Mouse (Mus musculus): ENCODE data around the gene Atp2b1. TPM values are rescaled to one million over a fixed set of nuclear protein-coding genes. Genes with fewer than 3 reads are reported as not detected.

The Atp2b1 gene
- polyA plus RNA-seq, 1 experiment: 15.3 TPM

DNA sequence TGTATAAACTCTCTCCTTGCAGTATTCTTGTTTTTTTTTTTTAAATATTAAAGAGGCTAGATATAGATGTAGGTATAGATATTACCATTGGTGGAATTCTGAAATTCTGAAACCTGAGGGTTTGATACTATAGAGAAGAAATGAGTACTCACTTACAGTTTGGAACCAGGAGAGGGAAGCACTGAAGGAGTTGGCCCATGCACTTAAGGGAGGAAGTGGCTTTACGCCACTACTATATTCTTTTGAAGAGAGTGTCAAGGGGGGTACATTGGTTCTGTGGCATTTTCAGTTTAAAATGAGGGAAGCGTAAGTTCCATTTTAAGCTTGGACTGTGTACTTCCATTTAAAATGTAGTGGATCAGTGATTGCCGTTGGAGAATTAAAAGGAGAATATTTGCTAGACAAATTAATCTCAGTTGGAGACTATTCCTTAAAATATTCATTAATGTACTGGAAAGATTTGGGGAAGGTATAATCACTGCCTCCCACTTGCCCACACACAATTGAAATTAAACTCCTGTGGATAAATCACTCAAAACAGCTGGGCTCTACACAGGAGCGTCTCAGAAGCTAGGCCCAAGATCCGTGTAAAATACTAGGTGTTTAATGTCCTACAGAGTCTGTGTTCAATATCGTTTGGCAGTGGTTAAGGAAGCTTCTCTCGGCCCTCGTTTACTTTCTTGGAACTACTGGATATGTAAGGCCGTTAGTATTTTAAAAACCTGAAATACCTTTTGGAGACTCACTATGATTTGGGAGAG lies 32.0 kb downstream of the Atp2b1 start:
- TF ChIP-seq GATA1 (IDR thresholded peaks at IDR 0.05; ENCODE audit: low read length): no peak

- no peak for TF ChIP-seq GATA1 (IDR thresholded peaks at IDR 0.05; ENCODE audit: low read length)
Measured at GRCm38 (mm10) chr10:98947206-98947605, 33.0 kb downstream of the Atp2b1 start.

GRCm38 (mm10) chr10:98948096-98948495 lies 33.9 kb downstream of the Atp2b1 start:
- no peak for TF ChIP-seq GATA1 (IDR thresholded peaks at IDR 0.05; ENCODE audit: low read length)

- TF ChIP-seq GATA1 (IDR thresholded peaks at IDR 0.05; ENCODE audit: low read length): no peak
Measured at GRCm38 (mm10) chr10:98949750-98950149, 35.5 kb downstream of the Atp2b1 start.

GRCm38 (mm10) chr10:98951286-98952270 lies 37.4 kb downstream of the Atp2b1 start:
- TF ChIP-seq GATA1 (IDR thresholded peaks at IDR 0.05; ENCODE audit: low read length): no peak

- no peak for TF ChIP-seq GATA1 (IDR thresholded peaks at IDR 0.05; ENCODE audit: low read length)
Measured at GRCm38 (mm10) chr10:98954230-98954993, 40.2 kb downstream of the Atp2b1 start.

GRCm38 (mm10) chr10:98956124-98956523 lies 41.9 kb downstream of the Atp2b1 start:
- no peak for TF ChIP-seq GATA1 (IDR thresholded peaks at IDR 0.05; ENCODE audit: low read length)

GRCm38 (mm10) chr10:98958752-98959151 lies 44.5 kb downstream of the Atp2b1 start:
- TF ChIP-seq GATA1 (IDR thresholded peaks at IDR 0.05; ENCODE audit: low read length): no peak

DNA sequence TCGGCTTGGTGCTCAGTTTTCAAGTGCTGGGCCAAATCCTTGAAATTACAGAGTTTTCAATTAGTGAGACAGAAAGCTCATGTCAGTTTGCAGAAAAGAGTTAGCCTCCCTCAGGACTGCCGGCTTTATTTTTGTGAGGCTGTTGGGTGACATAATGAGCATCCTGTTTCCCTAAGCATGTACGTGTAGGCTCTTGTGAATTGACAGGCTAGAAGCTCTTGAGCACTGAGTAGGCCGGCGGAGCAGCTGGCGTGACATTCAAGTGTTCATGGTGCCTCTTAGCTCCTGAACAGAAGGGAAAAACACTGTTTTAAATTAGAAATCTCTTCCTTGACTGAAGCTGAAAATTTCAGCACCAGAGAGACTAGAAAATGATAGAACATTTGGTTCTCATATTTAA lies 45.2 kb downstream of the Atp2b1 start:
- no peak for TF ChIP-seq GATA1 (IDR thresholded peaks at IDR 0.05; ENCODE audit: low read length)

DNA sequence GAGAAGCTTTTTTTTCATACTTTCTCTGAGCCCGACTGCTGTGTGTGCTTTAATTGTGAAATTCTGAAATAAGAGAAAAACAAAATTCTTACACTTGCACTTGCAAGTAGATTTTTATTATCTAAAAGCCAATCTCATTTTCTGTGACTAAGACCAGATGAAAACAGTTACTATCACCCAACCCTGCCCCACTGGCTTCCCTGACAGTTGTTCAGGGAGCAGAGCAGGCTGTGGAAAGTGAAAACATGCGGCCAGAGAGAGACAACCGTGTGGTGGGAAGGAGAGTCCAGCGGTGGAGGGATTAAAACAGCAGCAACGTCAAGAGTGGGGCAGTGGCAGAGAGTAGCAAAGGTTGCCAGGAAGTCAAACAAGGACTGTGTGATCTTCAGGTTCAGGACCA lies 46.7 kb downstream of the Atp2b1 start:
- TF ChIP-seq GATA1 (IDR thresholded peaks at IDR 0.05; ENCODE audit: low read length): no peak

DNA sequence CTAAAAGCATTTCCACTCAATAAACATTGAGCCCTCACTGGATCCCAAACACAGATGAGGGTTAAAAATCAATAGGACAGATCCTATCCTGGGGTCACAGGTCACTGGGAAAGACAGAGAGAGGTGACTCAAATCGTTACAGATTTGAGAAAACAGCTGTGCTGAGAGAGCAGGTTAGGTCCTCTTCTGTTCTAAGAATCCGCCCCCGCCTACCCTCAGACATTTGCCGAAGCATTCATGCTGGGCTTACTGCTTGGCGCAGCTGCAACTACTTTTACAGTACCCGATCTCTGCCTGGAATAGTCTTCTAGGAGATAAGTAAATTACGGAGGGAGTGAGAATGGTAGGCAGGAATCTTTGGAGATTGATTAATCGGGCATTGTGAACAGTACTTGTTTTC lies 47.9 kb downstream of the Atp2b1 start:
- TF ChIP-seq GATA1 (IDR thresholded peaks at IDR 0.05; ENCODE audit: low read length): no peak

GRCm38 (mm10) chr10:98966407-98967215 lies 52.4 kb downstream of the Atp2b1 start:
- no peak for TF ChIP-seq GATA1 (IDR thresholded peaks at IDR 0.05; ENCODE audit: low read length)

DNA sequence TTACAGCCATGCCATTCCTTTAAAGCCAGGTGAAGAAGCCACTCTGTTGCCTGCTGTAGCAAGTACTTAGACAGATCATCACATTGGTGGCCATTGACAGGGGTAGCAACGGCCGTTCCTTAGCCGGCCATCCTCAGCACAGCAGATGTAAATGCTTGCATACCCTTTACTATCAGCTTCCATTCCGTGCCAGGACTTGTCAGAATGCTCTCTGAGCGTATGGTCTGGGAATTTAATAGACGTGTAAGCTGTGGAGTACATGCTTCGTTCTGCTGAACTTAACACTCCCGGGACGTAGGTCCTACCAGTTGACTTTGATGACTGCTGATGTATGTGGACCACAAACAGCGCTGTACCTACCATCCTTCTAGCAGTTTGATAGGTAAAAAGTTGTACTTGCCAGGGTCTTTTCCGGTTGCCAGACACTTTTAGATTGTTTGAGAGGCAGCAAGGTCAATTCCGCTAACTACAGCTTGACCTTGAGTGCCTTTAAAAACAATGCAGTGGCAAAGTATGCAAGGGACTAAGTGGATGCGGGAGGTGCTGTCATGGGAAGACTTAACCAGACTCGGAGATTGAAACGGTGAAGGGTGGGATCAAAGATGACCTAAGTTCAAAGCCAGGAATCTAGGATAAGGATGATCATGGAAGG lies 53.2 kb downstream of the Atp2b1 start:
- no peak for TF ChIP-seq GATA1 (IDR thresholded peaks at IDR 0.05; ENCODE audit: low read length)

DNA sequence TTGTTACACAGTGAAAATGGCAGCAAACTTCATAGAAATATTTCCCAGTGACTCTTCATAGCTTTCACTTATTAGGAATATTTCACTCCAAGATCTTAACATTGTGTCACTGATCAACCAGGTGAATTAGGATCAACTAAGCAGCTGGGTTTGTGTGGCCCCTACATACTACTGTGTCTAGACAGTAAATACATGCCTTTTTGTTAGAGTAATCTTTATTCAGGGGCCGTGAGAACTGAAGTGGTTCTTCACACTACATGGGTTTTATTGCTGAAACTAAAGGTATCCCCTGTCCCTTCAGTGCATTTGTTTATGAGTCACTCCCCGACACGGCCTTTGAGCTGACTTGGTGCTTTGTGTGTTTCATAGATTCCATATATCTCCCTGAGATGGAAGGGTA lies 56.7 kb downstream of the Atp2b1 start:
- no peak for TF ChIP-seq GATA1 (IDR thresholded peaks at IDR 0.05; ENCODE audit: low read length)
